Mouse (Mus musculus) urinary bladder, adult 2 months (tissue): ENCODE data around the gene Igf1r. TPM values are rescaled to one million over a fixed set of nuclear protein-coding genes. Genes with fewer than 3 reads are reported as not detected.
"Not testable (repeated sequence)": the region's sequence is repeated elsewhere in the genome, so short reads cannot be mapped to it uniquely, and the experiment has no call there.

ENCODE experiments used
- DNase-seq: peaks from one replicate; pipeline ENCODE4 v3.0.0; 2022; ENCODE audit warnings: low spot score
- polyA plus RNA-seq: library from polyadenylated mRNA; depleted of rRNA; stranded (reverse); fragments of >200 nt; gene quantifications from 2 replicates; pipeline ENCODE4 v1.2.3, GENCODE M21; 2012; rRNA removed

The Igf1r gene
- polyA plus RNA-seq, 1 experiment = 20.1 TPM

DNA sequence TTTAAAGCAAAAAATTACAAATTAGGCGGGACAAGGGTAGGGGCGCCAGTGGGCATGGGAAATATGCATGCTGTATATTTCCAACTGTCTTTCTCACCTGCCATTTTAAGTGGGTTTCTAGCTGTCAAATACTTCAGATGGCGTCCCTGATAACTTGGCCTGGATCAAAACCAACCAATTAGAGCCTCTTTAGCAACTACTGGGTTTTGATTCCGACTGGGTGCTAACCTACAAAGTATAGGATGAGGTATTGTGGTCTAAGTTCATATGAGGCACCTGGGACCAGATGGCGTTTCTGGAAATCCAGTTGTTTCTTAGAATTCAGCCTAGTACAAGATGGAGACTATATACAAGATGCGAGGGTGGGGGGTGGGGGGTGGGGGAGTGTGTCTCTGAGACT is 319.2 kb downstream of the Igf1r start:
- no peak for DNase-seq

DNA sequence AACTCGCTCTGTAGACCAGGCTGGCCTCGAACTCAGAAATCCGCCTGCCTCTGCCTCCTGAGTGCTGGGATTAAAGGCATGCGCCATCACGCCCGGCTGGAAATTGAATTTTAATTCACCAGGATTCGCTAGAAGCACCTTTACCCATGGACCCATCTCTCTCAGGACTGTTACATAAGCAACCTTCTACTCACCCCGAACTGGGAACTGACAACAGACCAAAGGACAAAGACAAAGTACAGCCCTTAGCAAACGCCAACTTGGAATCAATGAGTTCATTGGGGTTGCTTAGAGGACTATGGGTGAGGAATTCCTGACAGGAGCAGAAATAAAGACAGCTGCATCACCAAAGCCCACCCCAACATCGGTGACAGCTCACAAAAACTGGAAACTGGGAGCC is 320.0 kb downstream of the Igf1r start:
- DNase-seq = no peak

DNA sequence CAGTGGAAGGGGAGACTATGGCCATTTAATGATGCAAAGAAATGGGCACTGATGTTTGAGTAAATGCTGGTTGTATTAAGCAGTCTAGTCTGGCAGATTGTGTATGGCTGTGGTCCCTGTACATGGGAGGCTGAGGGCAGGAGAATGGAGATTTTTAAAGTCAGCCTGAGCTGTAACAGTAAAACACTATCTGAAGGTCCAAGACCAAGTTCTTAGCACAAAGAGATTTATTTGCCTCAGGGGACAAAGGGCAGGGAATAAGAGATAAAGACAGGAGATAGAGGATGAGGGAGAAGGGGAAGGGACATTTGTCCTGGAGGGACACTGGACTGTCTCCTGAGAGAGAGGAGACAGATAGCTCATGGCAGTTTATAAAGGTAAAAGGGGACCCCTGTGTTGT is 320.9 kb downstream of the Igf1r start, which contains the start of gene Fam169b:
Gene Fam169b (plus strand): TSS at position 325 of the 400 bp plus-strand sequence.
- DNase-seq = no peak

DNA sequence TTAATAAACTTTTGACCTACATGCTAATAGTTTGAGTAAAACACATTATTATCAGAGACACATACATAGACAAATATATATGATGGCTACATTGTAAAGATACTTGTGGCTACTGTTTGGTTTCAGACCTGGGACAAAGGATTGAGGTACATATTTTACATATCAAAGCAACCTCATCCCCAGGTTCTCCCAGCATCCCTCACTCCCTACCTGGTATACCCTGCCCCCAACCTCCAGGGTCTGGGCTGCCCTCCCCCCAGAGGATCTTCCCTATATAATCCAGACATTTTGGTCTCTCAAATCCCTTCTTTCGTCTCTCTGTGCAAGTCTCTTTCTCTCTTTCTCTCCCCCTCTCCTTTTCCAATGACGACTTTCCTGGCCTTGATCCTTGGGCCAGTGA is 321.6 kb downstream of the Igf1r start:
- DNase-seq = no peak

DNA sequence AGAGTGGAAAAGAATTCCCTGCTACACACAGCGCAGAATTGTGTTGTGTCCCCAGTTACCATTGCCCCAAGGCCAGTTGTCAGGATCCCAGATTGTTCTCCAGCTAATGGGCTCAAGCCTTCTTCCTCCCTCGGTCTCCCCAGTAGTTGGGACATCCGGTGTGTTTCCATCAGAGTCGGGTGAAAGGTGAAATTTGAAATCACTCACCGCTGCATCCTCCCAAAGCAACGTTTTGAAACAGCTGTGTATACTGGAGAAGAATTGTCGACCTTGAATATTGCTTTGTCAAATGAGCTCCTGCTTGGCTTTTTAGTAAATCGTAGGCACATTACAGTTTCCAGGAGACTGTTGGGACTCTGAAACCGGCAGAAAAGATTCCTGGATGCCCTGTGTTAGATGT is 322.3 kb downstream of the Igf1r start:
- DNase-seq = no peak

DNA sequence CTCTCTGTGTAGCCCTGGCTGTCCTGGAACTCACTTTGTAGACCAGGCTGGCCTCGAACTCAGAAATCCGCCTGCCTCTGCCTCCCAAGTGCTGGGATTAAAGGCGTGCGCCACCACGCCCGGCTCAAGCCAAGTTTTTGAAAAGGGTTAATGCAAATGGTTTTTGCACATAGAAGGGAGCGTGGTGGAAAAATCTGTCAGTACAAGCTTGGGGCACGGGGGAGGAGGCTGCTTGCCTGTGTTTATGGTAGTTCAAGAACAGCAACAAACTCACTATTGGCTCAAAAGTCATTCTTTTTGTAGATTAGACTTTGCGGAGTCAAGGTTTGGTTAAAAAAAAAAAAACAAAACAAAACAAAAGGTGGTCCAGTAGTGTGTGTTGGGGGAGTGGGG is 322.8 kb downstream of the Igf1r start:
- DNase-seq = not testable (repeated sequence)

DNA sequence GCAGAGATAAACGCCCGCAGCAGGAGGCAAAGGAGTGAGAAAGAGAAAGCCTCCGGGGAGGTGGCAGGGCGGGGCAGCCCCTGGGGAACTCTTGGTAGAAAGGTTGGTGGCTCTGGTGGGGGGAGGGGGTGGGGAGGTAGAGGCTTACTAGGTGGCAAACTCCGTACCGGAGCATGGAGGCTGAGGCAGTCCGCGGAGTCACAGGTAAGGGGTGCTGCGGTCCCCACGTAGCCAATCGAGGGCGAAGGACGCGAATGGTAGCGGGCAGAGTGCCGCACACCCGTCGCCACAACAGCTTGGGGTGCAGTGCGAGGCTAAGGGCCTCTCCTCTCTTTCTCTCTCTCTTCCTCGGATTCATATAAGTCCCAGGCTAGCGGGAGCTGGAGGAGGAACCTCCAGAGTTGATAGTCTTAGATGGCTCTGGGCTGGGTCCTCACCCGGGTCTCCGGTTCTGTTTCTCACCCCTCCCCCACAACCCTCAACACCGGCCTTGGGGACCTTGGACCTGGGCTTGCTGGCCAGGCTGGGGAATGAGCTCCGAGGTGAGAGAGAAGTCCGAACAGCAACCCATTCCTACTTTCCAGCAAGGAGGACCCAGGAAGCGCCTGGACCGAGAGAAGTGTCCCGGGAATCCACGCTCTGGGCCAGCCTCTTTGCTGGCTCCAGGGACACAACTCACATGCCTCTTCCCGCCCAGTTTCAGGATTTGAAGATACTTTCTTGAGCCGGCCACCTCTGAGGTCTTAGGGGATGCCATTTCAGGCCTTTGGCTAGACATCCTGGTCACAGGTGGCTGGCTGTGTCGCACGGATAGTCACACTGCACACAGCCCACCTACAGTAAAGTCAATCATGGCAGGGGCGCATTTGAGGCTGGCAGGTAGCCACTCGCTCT is 323.5 kb downstream of the Igf1r start:
- DNase-seq = no peak

DNA sequence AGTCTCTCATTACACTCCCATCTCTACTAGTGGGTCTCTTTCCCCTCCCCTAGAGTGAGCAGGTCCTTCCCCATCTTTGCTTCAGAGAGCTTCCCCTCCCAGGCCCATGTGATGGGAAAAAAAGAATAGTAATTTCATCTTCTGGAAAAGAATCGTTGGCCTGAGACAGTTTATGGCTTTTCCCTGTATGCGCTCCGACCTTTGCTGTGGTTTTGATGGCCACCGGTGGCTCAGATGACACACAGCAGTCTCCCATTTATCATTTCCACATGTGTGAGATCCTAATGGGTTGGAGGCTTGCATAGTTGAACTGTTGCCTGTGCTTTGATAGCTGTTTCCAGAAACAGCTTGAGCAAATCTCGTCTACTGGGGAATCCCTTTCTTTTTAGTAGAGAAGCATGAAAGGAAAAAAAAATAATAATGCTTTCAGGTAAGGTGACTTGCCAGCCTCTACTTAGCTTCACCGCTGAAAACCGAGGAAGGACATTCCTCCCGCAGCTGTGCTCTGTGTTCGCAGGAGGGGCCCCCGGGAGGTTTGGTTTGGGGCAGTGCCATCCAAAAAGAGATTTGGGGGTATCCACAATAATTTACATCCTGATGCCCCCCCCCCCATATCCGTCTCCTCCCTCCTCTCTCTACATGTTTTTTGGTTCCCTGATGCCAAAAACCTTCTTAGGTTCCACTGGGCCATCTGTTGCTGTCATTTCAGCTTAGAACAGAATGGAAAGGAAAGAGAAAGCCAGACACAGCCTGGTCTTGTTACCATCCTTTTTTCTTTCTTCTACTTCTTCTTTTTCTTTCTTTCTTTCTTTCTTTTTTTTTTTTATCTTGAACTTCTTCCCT is 324.6 kb downstream of the Igf1r start:
- DNase-seq = no peak

DNA sequence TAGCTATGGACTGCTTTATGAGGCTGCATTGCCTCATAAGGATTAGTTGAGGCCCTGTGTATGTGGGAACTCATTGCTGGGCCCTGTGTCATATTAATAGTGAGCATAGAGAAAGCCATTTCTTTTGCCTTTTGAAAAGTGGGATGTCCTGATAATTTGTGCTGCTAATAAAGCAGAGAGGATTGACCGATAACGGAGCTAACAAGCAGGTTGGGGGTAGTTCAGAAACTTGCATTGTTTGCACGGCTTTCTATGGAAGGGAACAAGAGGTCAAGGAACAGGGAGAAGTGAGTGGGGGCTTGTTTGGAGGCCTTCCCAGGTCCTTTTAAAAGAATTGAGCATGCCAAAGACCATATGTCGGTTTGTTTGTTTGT is 325.3 kb downstream of the Igf1r start:
- DNase-seq = no peak

DNA sequence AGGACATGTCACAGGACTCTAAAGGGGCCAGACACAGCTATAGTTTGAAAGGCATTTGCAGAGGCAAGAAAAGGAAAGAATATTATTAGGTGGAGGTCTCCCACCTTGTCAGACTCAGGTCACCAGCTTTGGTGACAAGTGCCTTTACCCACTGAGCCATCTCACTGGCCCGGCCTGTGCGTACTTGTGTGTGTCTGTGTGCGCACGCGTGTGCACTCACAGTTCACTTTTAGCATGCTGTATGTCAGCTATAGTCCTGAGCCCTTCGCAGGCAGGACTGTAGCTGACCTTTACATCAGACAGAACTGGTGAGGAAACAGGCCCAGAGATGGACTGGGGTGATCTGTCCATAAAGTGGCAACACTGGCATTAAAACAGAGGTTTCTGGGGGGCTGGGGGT is 325.8 kb downstream of the Igf1r start:
- DNase-seq = no peak

DNA sequence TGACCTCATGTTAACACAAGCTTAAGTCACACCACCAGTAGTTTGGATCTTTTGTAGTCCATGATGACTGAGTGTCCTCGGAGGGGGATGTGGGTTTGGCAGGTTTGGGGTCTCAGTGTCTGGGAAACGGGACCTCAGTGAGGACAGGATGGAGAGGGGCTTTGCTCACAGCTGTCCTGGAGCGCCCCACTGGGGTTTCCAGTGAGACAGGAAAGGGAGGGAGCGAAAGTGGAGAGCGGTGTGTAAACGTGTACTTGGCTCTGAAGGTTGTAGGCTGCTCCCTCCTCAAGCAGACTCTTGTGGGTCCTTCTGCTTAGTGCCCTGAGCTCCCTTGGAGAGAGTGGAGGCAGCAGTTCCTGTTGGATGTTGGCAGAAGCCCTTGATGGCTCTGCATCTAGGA is 326.3 kb downstream of the Igf1r start:
- DNase-seq = no peak

DNA sequence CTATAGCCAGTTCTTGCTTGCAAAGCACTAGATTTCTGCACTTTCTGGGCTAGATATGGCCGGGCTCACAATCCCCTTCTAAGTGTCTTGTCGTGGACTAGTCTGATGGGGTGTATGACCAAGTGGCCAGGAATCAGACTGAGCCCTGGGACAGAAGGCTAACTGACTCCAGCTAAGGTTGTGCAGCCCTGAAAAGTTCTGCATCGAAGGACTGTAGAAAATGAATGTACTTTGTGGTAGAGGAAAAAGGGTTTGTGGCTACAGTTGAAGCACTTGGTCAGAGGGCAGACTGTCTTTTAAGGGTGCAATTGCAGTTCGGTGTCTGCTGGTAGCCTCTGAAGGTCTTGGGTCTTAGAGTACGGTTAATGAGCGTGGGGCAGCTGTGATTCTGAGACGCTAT is 326.9 kb downstream of the Igf1r start:
- no peak for DNase-seq

DNA sequence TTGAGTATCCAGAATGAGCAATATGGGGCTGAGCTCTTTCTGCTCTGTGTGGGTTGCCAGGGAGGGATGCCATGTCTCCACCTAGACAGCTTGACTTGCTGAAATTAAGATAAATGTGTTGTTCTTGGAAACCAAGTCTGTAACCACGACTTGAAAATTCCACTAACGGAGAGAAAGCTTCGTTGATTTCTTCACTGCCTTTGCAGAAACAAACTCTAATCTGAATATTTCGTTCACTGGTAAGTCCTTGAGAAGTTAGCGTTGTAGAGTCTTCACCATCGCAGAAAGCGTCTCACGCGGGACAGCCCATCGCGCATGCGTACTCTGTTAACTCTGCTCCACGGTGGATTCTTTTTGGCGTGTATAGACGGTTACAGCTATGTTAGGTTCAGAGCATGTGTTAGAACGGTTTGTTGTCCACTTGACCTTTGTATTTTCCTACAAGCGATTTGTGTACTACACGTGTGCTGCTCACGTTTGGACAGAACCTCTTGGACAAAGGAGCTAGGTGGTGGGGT is 327.8 kb downstream of the Igf1r start:
- no peak for DNase-seq

DNA sequence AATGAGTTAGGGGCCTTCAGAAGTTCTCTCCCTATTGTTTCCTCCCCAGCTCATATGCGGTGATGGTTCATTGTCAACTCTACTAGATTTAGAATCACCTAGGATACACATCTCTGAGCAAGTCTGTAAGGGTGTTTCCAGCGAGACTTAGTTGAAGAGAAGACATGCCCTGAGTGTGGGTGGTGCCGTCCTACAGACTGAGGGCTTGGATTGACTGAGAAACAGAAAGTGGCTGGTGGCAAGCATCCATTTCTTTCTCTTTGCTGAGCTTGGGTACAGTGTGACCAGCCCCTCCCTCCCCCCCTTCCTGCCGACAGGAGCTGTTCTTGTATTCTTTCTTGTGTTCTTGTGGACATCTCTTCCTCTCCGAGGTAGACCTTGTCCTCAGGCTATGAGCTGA is 328.7 kb downstream of the Igf1r start:
- no peak for DNase-seq

DNA sequence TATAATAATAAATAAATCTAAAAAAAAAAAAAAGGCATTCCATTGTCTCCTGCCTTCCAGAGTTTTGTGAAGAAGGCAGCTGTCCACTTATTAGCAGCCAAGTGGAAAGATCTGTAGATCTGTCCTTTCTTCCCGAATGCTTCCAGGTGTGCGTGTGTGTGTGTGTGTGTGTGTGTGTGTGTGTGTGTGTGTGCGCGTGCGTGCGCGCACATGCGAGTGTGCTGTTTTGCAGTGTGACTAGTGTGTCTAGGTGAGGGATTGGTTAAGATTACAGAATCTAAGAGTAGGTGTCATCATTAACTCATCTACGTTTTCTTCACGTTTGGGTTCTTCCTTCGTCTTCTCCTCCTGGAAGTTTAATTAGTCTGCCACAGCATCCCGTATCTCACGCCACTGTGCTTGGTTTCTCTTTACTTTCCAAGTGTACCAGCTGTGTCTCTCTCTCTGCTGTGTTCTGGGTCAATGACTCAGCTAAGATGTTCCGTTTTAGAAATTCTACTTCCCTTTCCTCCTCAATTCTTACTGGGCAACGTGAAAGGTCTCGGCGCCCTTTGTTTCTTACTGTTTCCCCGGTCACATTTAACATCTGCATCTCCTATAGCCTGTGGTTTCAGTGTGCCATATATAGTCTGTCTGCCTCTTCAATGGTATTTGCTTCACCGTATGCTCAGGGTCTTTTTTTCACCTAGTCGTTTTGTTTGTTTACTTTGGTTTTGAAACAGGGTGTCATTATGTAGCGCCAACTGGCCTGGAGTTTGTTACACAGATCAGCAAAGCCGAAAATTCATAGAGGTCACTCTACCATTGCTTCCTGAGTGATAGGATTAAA is 329.9 kb downstream of the Igf1r start:
- no peak for DNase-seq

DNA sequence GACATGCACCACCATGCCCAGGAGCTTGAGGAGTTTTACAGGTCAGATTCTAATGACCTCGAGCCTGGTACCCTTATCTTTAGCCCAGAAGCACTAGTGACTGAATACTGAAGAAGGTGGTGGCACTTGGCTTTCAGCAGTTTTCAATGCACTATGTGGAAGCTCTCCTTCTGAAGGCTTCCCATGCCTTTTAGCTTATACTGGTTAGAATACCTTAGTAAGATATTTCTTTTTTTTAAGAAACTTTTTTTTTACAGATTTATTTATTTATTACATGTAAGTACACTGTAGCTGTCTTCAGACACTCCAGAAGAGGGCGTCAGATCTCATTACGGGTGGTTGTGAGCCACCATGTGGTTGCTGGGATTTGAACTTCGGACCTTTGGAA is 330.5 kb downstream of the Igf1r start:
- DNase-seq = not testable (repeated sequence)

Other genes with a start within 250 kb of the Igf1r start
- gene Synm, start 193.1 kb upstream of the Igf1r start, polyA plus RNA-seq = 268 and 422 TPM in 2 replicates